Mouse (Mus musculus): ENCODE measurements around the gene Uts2. TPM values are rescaled to one million over a fixed set of nuclear protein-coding genes. Genes with fewer than 3 reads are reported as not detected.
A peak's percentile ranks its signal among the peaks of the same experiment; 100 is the strongest.

Gene Uts2
- total and polyA plus RNA-seq, 2 experiments from 2014 or later = not detected

- under 1% methylated on average over 59 of the region's 79 CpGs for WGBS
- peak; percentile 94 for ATAC-seq (ENCODE audit: low FRiP score)
- DNase-seq (ENCODE audit: low spot score) = peak; percentile 91
- Histone ChIP-seq H3K4me3 (ENCODE audit: low read depth, low read length) (peak within 1 kb of the TSS; percentile 57), H3K9ac (replicated peaks; ENCODE audit: low read length, poor library complexity, severe bottlenecking) (peak within 1 kb of the TSS; percentile 57), H3K27ac (ENCODE audit: low read depth, low read length) (peak within 1 kb of the TSS; percentile 32; the same call in 1 of the 2 replicates), H3K9me3 (ENCODE audit: low read length) (no peaks in the 10 kb centered on the region), H3K36me3 (ENCODE audit: insufficient read depth, low read length) (peaks cover 10% of the 10 kb centered on the region; the same call in 1 of the 2 replicates), H3K4me2 (ENCODE audit: low read depth, low read length, poor library complexity, severe bottlenecking) (peak within 1 kb of the TSS; percentile 92), H3K4me1 (ENCODE audit: insufficient read depth, low read length) (no peaks in the 10 kb centered on the region), H3K27me3 (ENCODE audit: insufficient read depth, low read length) (no peaks in the 10 kb centered on the region)
- TF ChIP-seq CTCF (IDR thresholded peaks at IDR 0.05) = no peak
Measured at GRCm38 (mm10) chr4:151044037-151044943, 47.4 kb downstream of the Uts2 start, which contains the start of gene Per3. TSS of gene Per3 (minus strand) at chr4:151044665.

- TF ChIP-seq CTCF (IDR thresholded peaks at IDR 0.05) = no peak
- peak overlapping the region; percentile 57 for H3K4me3 ChIP-seq (ENCODE audit: low read depth, low read length)
- H3K27me3 ChIP-seq (ENCODE audit: insufficient read depth, low read length) = no peaks in the 10 kb centered on the region
- 9% methylated on average over 20 of the region's 21 CpGs for WGBS
- H3K9me3 ChIP-seq (ENCODE audit: low read length) = no peaks in the 10 kb centered on the region
- H3K36me3 ChIP-seq (ENCODE audit: insufficient read depth, low read length) = peaks cover 14% of the 10 kb centered on the region; the same call in 1 of the 2 replicates
- no peak overlapping the region for H3K27ac ChIP-seq (ENCODE audit: low read depth, low read length)
- no peaks in the 10 kb centered on the region for H3K4me1 ChIP-seq (ENCODE audit: insufficient read depth, low read length)
- no peak for DNase-seq (ENCODE audit: low spot score)
- ATAC-seq (ENCODE audit: low FRiP score) = no peak
- peak overlapping the region; percentile 57; the same call in 1 of the 2 replicates for H3K9ac ChIP-seq (replicated peaks; ENCODE audit: low read length, poor library complexity, severe bottlenecking)
- H3K4me2 ChIP-seq (ENCODE audit: low read depth, low read length, poor library complexity, severe bottlenecking) = peak overlapping the region; percentile 92
Measured at GRCm38 (mm10) chr4:151044944-151045570, 48.2 kb downstream of the Uts2 start.

DNA sequence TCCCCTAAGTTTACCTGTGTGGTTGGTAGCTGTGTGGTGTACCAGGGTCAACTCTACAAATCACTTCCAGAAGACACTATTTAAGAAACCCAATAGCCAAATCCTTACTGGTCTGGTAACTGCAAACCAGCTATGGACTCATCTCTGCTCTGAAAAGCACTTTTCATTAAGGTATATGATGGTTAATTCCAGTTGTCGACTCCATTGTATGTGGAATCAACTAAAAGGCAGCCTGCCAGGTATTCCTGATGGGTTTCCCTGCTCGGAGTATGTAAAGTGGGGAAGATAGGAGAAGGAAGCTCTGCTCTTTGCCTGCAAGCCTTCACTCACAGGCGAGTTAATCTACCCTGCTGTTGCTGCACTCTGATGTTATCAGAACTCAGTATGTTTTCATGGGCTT lies 49.6 kb downstream of the Uts2 start:
- ATAC-seq (ENCODE audit: low FRiP score) = no peak
- Histone ChIP-seq H3K9ac (replicated peaks; ENCODE audit: low read length, poor library complexity, severe bottlenecking) (no peak overlapping the region), H3K9me3 (ENCODE audit: low read length) (no peaks in the 10 kb centered on the region), H3K4me3 (ENCODE audit: low read depth, low read length) (no peak overlapping the region), H3K4me1 (ENCODE audit: insufficient read depth, low read length) (no peaks in the 10 kb centered on the region), H3K27me3 (ENCODE audit: insufficient read depth, low read length) (no peaks in the 10 kb centered on the region), H3K27ac (ENCODE audit: low read depth, low read length) (no peak overlapping the region), H3K36me3 (ENCODE audit: insufficient read depth, low read length) (peaks cover 21% of the 10 kb centered on the region), H3K4me2 (ENCODE audit: low read depth, low read length, poor library complexity, severe bottlenecking) (no peak overlapping the region)
- DNase-seq (ENCODE audit: low spot score) = no peak
- TF ChIP-seq CTCF (IDR thresholded peaks at IDR 0.05) = no peak
- WGBS = 91% methylated on average over 3 of the region's 3 CpGs

DNA sequence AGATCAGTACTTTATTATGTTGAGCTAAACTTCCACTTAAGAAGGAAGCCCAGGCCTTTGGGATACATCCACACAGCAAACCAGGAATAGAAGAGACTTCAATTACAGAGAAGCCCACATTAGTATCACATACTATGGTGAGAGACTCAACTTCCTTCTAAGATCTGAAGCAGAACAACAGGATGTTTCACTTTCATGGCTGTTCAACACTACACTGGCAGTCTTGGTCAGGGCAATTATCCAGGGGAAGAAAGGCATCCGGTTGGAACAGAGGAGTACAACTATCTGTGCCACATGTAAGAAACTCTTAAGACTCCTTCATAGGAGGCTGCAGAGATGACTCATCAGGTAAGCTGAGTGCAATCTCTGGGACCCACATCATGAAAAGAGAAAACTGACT lies 54.3 kb downstream of the Uts2 start:
- Histone ChIP-seq H3K4me3 (ENCODE audit: low read depth, low read length) (no peak overlapping the region), H3K27me3 (ENCODE audit: insufficient read depth, low read length) (no peaks in the 10 kb centered on the region), H3K9me3 (ENCODE audit: low read length) (no peaks in the 10 kb centered on the region), H3K4me1 (ENCODE audit: insufficient read depth, low read length) (no peaks in the 10 kb centered on the region), H3K9ac (replicated peaks; ENCODE audit: low read length, poor library complexity, severe bottlenecking) (no peak overlapping the region), H3K27ac (ENCODE audit: low read depth, low read length) (no peak overlapping the region), H3K4me2 (ENCODE audit: low read depth, low read length, poor library complexity, severe bottlenecking) (no peak overlapping the region), H3K36me3 (ENCODE audit: insufficient read depth, low read length) (peaks cover 26% of the 10 kb centered on the region)
- ATAC-seq (ENCODE audit: low FRiP score) = no peak
- TF ChIP-seq CTCF (IDR thresholded peaks at IDR 0.05) = no peak
- 91% methylated on average over 1 of the region's 1 CpGs for WGBS
- DNase-seq (ENCODE audit: low spot score) = no peak

Other genes with a start within 250 kb of the Uts2 start
- gene Errfi1, start 143.2 kb upstream of the Uts2 start, total RNA-seq (2014; rRNA removed) = 33.0 and 33.9 TPM in 2 replicates
- 20.3 and 21.0 TPM in 2 replicates for gene Errfi1, start 143.2 kb upstream of the Uts2 start, polyA plus RNA-seq (2015; fragmentation: Nextera tagmentation; extraction: Ambion mirVana)
- gene Park7, start 82.7 kb upstream of the Uts2 start, total RNA-seq (2014; rRNA removed) = 167 and 180 TPM in 2 replicates
- 427 and 453 TPM in 2 replicates for gene Park7, start 82.7 kb upstream of the Uts2 start, polyA plus RNA-seq (2015; fragmentation: Nextera tagmentation; extraction: Ambion mirVana)
- not detected in 2 replicates for gene Tnfrsf9, start 82.5 kb upstream of the Uts2 start, total RNA-seq (2014; rRNA removed)
- 0.25 and 0.29 TPM in 2 replicates for gene Tnfrsf9, start 82.5 kb upstream of the Uts2 start, polyA plus RNA-seq (2015; fragmentation: Nextera tagmentation; extraction: Ambion mirVana)
- 4.3 and 6.5 TPM in 2 replicates for gene Per3, start 47.6 kb downstream of the Uts2 start, total RNA-seq (2014; rRNA removed)
- 4.0 and 4.5 TPM in 2 replicates for gene Per3, start 47.6 kb downstream of the Uts2 start, polyA plus RNA-seq (2015; fragmentation: Nextera tagmentation; extraction: Ambion mirVana)
- 34.6 and 43.6 TPM in 2 replicates for gene Vamp3, start 60.9 kb downstream of the Uts2 start, total RNA-seq (2014; rRNA removed)
- gene Vamp3, start 60.9 kb downstream of the Uts2 start, polyA plus RNA-seq (2015; fragmentation: Nextera tagmentation; extraction: Ambion mirVana) = 42.1 and 43.5 TPM in 2 replicates
- not detected in 2 replicates for gene Gm13090, start 92.5 kb downstream of the Uts2 start, total RNA-seq (2014; rRNA removed)
- gene Gm13090, start 92.5 kb downstream of the Uts2 start, polyA plus RNA-seq (2015; fragmentation: Nextera tagmentation; extraction: Ambion mirVana) = not detected in 2 replicates

Data from midbrain, postnatal 0 days (tissue).